ENCODE assay signal across 20 mouse cellular contexts in the genomic region with DNA sequence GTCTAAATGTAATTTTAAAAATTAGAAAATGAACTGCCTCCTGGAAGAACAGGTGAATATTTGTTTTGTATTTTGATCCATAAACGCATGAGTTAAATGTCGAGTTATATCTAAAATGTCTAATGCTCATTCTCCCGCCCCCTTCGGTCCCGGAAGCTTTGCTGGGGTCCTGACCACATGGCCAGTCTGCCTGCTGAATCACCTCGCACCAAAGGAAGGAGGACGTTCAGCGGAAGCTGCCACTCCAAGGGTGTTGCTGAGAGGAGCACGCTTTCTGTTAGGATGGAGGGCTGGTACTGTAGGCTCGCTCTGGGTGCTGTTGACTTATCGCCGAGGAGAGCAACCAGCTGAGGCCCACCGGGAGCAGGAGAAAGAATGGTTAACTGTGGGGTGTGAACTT.
"Had no signal": no experiment of that assay in that cellular context is flagged by ENCODE, and none has a peak within 500 bp of the region (broad histone marks: within the 10 kb centered on the region; RNA-seq: fewer than 3 reads in every experiment).

No protein-coding gene starts in this region.

- H3K4me2 ChIP-seq: heart, embryonic 13.5 days; heart, embryonic 15.5 days; hindbrain, embryonic 14.5 days; intestine, embryonic 15.5 days; limb, embryonic 13.5 days; limb, embryonic 15.5 days; liver, embryonic 12.5 days had no signal

- DNase-seq: gastrocnemius, postnatal 14 days; gastrocnemius, postnatal 36 days; heart, adult 18-20 months; heart, postnatal 14 days; heart, postnatal 36 days; layer of hippocampus, adult 9-11 months; layer of hippocampus, postnatal 36 days; left cerebral cortex, postnatal 4 days had no signal

- H3K4me1 ChIP-seq: heart, embryonic 10.5 days; heart, embryonic 13.5 days; heart, embryonic 15.5 days; intestine, embryonic 15.5 days had no signal

- H3K4me3 ChIP-seq: heart, embryonic 10.5 days; heart, embryonic 13.5 days; heart, embryonic 15.5 days; intestine, embryonic 15.5 days; limb, embryonic 13.5 days; limb, embryonic 15.5 days; liver, embryonic 12.5 days had no signal

- H3K9ac ChIP-seq: heart, embryonic 13.5 days; heart, embryonic 15.5 days; hindbrain, embryonic 14.5 days; intestine, embryonic 15.5 days; limb, embryonic 13.5 days; limb, embryonic 15.5 days; liver, embryonic 12.5 days had no signal

- ATAC-seq: hindbrain, embryonic 16.5 days; inflammation-experienced regulatory T-cells, adult 6 months; intestine, embryonic 15.5 days; intestine, postnatal 0 days; liver, embryonic 12.5 days had no signal

- H3K27me3 ChIP-seq: heart, embryonic 13.5 days; heart, embryonic 15.5 days; intestine, embryonic 15.5 days; limb, embryonic 13.5 days; limb, embryonic 15.5 days had no signal

- H3K36me3 ChIP-seq: heart, embryonic 10.5 days; heart, embryonic 13.5 days; heart, embryonic 15.5 days; intestine, embryonic 15.5 days; limb, embryonic 13.5 days; limb, embryonic 15.5 days; liver, embryonic 12.5 days had no signal

- H3K27ac ChIP-seq: heart, embryonic 10.5 days; heart, embryonic 13.5 days; heart, embryonic 15.5 days; hindbrain, embryonic 14.5 days; intestine, embryonic 15.5 days; kidney, postnatal 0 days; limb, embryonic 13.5 days; limb, embryonic 15.5 days; liver, embryonic 12.5 days had no signal

- H3K9me3 ChIP-seq: heart, embryonic 10.5 days; heart, embryonic 13.5 days; heart, embryonic 15.5 days; intestine, embryonic 15.5 days; limb, embryonic 13.5 days; limb, embryonic 15.5 days; liver, embryonic 12.5 days had no signal
